Mouse (Mus musculus): ENCODE data around the gene Mtch1. TPM values are rescaled to one million over a fixed set of nuclear protein-coding genes. Genes with fewer than 3 reads are reported as not detected.
"Not testable (repeated sequence)": the region's sequence is repeated elsewhere in the genome, so short reads cannot be mapped to it uniquely, and the experiment has no call there.

The Mtch1 gene
- polyA plus RNA-seq (2012; rRNA removed) = 332 and 354 TPM in 2 replicates

- Histone ChIP-seq H3K4me3 (ENCODE audit: control insufficient read depth, insufficient read depth, low read length) (peak within 1 kb of the TSS; percentile 78), H3K27ac (ENCODE audit: control insufficient read depth, insufficient read depth, low read length) (peak within 1 kb of the TSS; percentile 13; the same call in 1 of the 2 replicates), H3K36me3 (ENCODE audit: control insufficient read depth, insufficient read depth, low read length) (no peaks in the 10 kb centered on the region), H3K27me3 (ENCODE audit: control insufficient read depth, insufficient read depth, low read length) (no peaks in the 10 kb centered on the region), H3K4me1 (replicated peaks; ENCODE audit: control insufficient read depth, insufficient read depth, low read length) (peaks cover 24% of the 10 kb centered on the region)
- WGBS = 1% methylated on average over 53 of the region's 53 CpGs
- peak; percentile 97 for TF ChIP-seq POLR2A (IDR thresholded peaks at IDR 0.05; ENCODE audit: control insufficient read depth, extremely low read depth, insufficient read depth, low read length, poor library complexity)
- 0 out of 2 replicates have a peak, but pooled peaks have one; percentile 11 for TF ChIP-seq CTCF (IDR thresholded peaks at IDR 0.05; ENCODE audit: borderline replicate concordance, control insufficient read depth, extremely low read depth, insufficient read depth, low read length, poor library complexity)
- DNase-seq = peak; percentile 100
Measured at GRCm38 (mm10) chr17:29347645-29348256, at the start of gene Mtch1. Gene Mtch1, minus strand, starts transcription at chr17:29347934.

GRCm38 (mm10) chr17:29396821-29397242, 49.1 kb upstream of the Mtch1 start:
- no peak overlapping the region for H3K27ac ChIP-seq (ENCODE audit: control insufficient read depth, insufficient read depth, low read length)
- no peak overlapping the region for H3K4me3 ChIP-seq (ENCODE audit: control insufficient read depth, insufficient read depth, low read length)
- H3K4me1 ChIP-seq (replicated peaks; ENCODE audit: control insufficient read depth, insufficient read depth, low read length) = peaks cover 48% of the 10 kb centered on the region
- H3K27me3 ChIP-seq (ENCODE audit: control insufficient read depth, insufficient read depth, low read length) = no peaks in the 10 kb centered on the region
- TF ChIP-seq CTCF (IDR thresholded peaks at IDR 0.05; ENCODE audit: borderline replicate concordance, control insufficient read depth, extremely low read depth, insufficient read depth, low read length, poor library complexity) (peak; percentile 97), POLR2A (IDR thresholded peaks at IDR 0.05; ENCODE audit: control insufficient read depth, extremely low read depth, insufficient read depth, low read length, poor library complexity) (no peak)
- peak; percentile 78 for DNase-seq
- no peaks in the 10 kb centered on the region for H3K36me3 ChIP-seq (ENCODE audit: control insufficient read depth, insufficient read depth, low read length)
- 10% methylated on average over 6 of the region's 6 CpGs for WGBS

GRCm38 (mm10) chr17:29396056-29396799, 48.5 kb upstream of the Mtch1 start:
- no peak for DNase-seq
- 59% methylated on average over 6 of the region's 6 CpGs for WGBS
- no peak overlapping the region for H3K27ac ChIP-seq (ENCODE audit: control insufficient read depth, insufficient read depth, low read length)
- H3K27me3 ChIP-seq (ENCODE audit: control insufficient read depth, insufficient read depth, low read length) = no peaks in the 10 kb centered on the region
- H3K4me1 ChIP-seq (replicated peaks; ENCODE audit: control insufficient read depth, insufficient read depth, low read length) = peaks cover 48% of the 10 kb centered on the region
- no peaks in the 10 kb centered on the region for H3K36me3 ChIP-seq (ENCODE audit: control insufficient read depth, insufficient read depth, low read length)
- no peak overlapping the region for H3K4me3 ChIP-seq (ENCODE audit: control insufficient read depth, insufficient read depth, low read length)
- TF ChIP-seq CTCF (IDR thresholded peaks at IDR 0.05; ENCODE audit: borderline replicate concordance, control insufficient read depth, extremely low read depth, insufficient read depth, low read length, poor library complexity) = no peak
- TF ChIP-seq POLR2A (IDR thresholded peaks at IDR 0.05; ENCODE audit: control insufficient read depth, extremely low read depth, insufficient read depth, low read length, poor library complexity) = no peak

GRCm38 (mm10) chr17:29395381-29395780, 47.6 kb upstream of the Mtch1 start:
- H3K27ac ChIP-seq (ENCODE audit: control insufficient read depth, insufficient read depth, low read length) = no peak overlapping the region
- H3K27me3 ChIP-seq (ENCODE audit: control insufficient read depth, insufficient read depth, low read length) = no peaks in the 10 kb centered on the region
- TF ChIP-seq POLR2A (IDR thresholded peaks at IDR 0.05; ENCODE audit: control insufficient read depth, extremely low read depth, insufficient read depth, low read length, poor library complexity) = no peak
- H3K4me3 ChIP-seq (ENCODE audit: control insufficient read depth, insufficient read depth, low read length) = no peak overlapping the region
- peak; percentile 57 for DNase-seq
- 4% methylated on average over 7 of the region's 7 CpGs for WGBS
- peaks cover 48% of the 10 kb centered on the region for H3K4me1 ChIP-seq (replicated peaks; ENCODE audit: control insufficient read depth, insufficient read depth, low read length)
- H3K36me3 ChIP-seq (ENCODE audit: control insufficient read depth, insufficient read depth, low read length) = no peaks in the 10 kb centered on the region

- DNase-seq; H3K4me3 ChIP-seq (ENCODE audit: control insufficient read depth, insufficient read depth, low read length); H3K27me3 ChIP-seq (ENCODE audit: control insufficient read depth, insufficient read depth, low read length); H3K36me3 ChIP-seq (ENCODE audit: control insufficient read depth, insufficient read depth, low read length); H3K27ac ChIP-seq (ENCODE audit: control insufficient read depth, insufficient read depth, low read length): not testable (repeated sequence)
- WGBS = 19% methylated on average over 2 of the region's 2 CpGs
- peaks cover 48% of the 10 kb centered on the region for H3K4me1 ChIP-seq (replicated peaks; ENCODE audit: control insufficient read depth, insufficient read depth, low read length)
Measured at GRCm38 (mm10) chr17:29394761-29395160, 47.0 kb upstream of the Mtch1 start.

GRCm38 (mm10) chr17:29394106-29394760, 46.5 kb upstream of the Mtch1 start:
- TF ChIP-seq CTCF (IDR thresholded peaks at IDR 0.05; ENCODE audit: borderline replicate concordance, control insufficient read depth, extremely low read depth, insufficient read depth, low read length, poor library complexity) (no peak), POLR2A (IDR thresholded peaks at IDR 0.05; ENCODE audit: control insufficient read depth, extremely low read depth, insufficient read depth, low read length, poor library complexity) (no peak)
- no peak overlapping the region for H3K4me3 ChIP-seq (ENCODE audit: control insufficient read depth, insufficient read depth, low read length)
- peak overlapping the region; percentile 26; the same call in 1 of the 2 replicates for H3K27ac ChIP-seq (ENCODE audit: control insufficient read depth, insufficient read depth, low read length)
- no peaks in the 10 kb centered on the region for H3K27me3 ChIP-seq (ENCODE audit: control insufficient read depth, insufficient read depth, low read length)
- DNase-seq = peak; percentile 48
- H3K4me1 ChIP-seq (replicated peaks; ENCODE audit: control insufficient read depth, insufficient read depth, low read length) = peaks cover 48% of the 10 kb centered on the region
- H3K36me3 ChIP-seq (ENCODE audit: control insufficient read depth, insufficient read depth, low read length) = no peaks in the 10 kb centered on the region
- WGBS = 4% methylated on average over 9 of the region's 9 CpGs

Data from thymus, adult 2 months (tissue).